Mouse (Mus musculus): Measurements from ENCODE around the gene Foxo3.

DNA sequence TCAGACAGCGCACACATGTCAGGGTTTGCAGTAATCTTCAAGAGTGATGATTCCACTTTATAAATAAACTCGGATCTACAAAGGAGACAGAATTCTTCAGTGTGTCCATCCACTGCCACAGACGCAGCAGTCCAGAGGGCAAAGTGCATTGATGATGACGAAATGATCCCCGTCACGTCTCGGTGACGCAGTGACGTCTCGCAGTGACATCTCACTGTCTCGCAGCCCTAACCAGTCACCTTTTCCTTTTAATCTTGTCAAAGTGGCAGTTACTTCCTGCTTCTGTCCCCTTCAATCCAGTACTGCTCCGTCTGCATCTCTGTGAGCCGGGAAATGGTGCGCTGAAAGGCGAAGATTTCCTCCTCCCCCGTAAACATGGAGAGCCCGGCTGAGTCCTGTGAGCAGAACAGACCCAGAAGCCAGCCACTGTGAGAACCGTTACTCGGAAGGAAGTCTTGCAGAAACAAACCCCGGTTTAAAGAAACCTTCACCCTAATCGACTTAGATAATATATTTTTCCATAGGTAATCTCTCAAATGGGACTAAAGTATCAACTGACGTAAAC, 36.7 kb upstream of the Foxo3 start:
- no peak for TF ChIP-seq EP300 (IDR thresholded peaks at IDR 0.05; ENCODE audit: low read depth)
- no peak for TF ChIP-seq CTCF (IDR thresholded peaks at IDR 0.05; ENCODE audit: low read depth)

Data from liver, embryonic 14.5 days (tissue).